Mouse (Mus musculus) olfactory bulb, adult 2 months (tissue): Measurements from ENCODE around the gene Akap13. TPM values are rescaled to one million over a fixed set of nuclear protein-coding genes. Genes with fewer than 3 reads are reported as not detected.

Experiments
- H3K27ac ChIP-seq: fragments of 200-500 bp; 2 replicates; pipeline ENCODE4 v1.5.1; 2012; ENCODE audit warnings: low read depth, low read length; ENCODE audit not compliant: insufficient read depth
- H3K4me1 ChIP-seq: fragments of 200-500 bp; 2 replicates; pipeline ENCODE4 v1.6.1; 2012; ENCODE audit warnings: low read length; ENCODE audit not compliant: control insufficient read depth, insufficient read depth
- H3K4me3 ChIP-seq: fragments of 200-500 bp; 2 replicates; pipeline ENCODE4 v1.5.1; 2012; ENCODE audit warnings: mild to moderate bottlenecking, low read depth, low read length, moderate library complexity; ENCODE audit not compliant: insufficient read depth
- CTCF ChIP-seq: fragments of 200-500 bp; IDR thresholded peaks from 2 replicates; pipeline ENCODE4 v1.5.1; 2012; ENCODE audit warnings: low read depth, mild to moderate bottlenecking, low read length, moderate library complexity; ENCODE audit not compliant: insufficient read depth
- POLR2A ChIP-seq: fragments of 200-500 bp; IDR thresholded peaks from 2 replicates; pipeline ENCODE4 v1.6.1; 2012; ENCODE audit warnings: mild to moderate bottlenecking, low read depth, low read length, moderate library complexity; ENCODE audit not compliant: insufficient read depth
- WGBS: fragments of 180-500 bp; shearing (Covaris S2); methylation state at CpG from one replicate; pipeline ENCODE4 v1.1.7; 2018; 5-methylcytosine and 5-hydroxymethylcytosine counted together
- polyA plus RNA-seq: library from polyadenylated mRNA; stranded (reverse); fragments of >200 nt; gene quantifications from 2 replicates; pipeline ENCODE4 v1.2.4, GENCODE M21; 2012; ENCODE audit warnings: low replicate concordance; ENCODE audit not compliant: missing spikeins, insufficient read depth, insufficient read length

The Akap13 gene
- polyA plus RNA-seq, 1 experiment: 67.2 TPM

- WGBS: 89% methylated on average over 3 of the region's 3 CpGs
- TF ChIP-seq POLR2A: no peak
- TF ChIP-seq CTCF: no peak
- H3K4me3 ChIP-seq: no peak overlapping the region
Measured at GRCm38 (mm10) chr7:75802887-75803286, 347.6 kb downstream of the Akap13 start.

More at GRCm38 (mm10) chr7:75802887-75803286, 347.6 kb downstream of the Akap13 start:
- no peak overlapping the region for H3K27ac ChIP-seq
- H3K4me1 ChIP-seq: no peaks in the 10 kb centered on the region

Other genes with a start within 250 kb of the Akap13 start
- gene Sv2b, start 146.3 kb upstream of the Akap13 start, polyA plus RNA-seq: not detected in 2 replicates